Mouse (Mus musculus): ENCODE data around the gene Tshr.

Gene Tshr

DNA sequence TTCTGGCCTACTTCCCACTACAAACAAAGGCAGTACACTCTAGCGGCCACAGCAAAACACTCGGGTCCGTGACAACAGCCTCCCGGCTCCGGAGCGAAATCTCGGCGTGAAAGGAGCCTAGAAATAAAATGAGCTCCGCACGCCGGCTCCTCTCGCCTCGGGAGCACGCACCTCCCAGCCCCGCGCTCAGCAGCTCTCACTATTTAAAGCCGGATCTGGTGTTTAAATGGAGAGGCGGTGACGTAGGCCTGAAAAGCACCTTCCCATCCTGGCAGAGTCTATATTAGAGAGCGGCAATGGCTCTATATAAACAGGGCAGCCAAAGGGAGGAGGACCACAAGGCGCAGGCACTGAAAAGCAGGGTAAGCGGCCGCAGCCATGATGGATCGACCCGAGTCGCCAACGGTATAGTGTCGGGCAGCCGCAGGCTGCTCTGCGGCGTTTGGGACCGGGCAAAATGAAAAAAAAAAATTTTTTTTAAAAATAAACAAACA, 203.9 kb downstream of the Tshr start:
- DNase-seq (ENCODE audit: low read depth, low spot score) = peak; percentile 89

DNA sequence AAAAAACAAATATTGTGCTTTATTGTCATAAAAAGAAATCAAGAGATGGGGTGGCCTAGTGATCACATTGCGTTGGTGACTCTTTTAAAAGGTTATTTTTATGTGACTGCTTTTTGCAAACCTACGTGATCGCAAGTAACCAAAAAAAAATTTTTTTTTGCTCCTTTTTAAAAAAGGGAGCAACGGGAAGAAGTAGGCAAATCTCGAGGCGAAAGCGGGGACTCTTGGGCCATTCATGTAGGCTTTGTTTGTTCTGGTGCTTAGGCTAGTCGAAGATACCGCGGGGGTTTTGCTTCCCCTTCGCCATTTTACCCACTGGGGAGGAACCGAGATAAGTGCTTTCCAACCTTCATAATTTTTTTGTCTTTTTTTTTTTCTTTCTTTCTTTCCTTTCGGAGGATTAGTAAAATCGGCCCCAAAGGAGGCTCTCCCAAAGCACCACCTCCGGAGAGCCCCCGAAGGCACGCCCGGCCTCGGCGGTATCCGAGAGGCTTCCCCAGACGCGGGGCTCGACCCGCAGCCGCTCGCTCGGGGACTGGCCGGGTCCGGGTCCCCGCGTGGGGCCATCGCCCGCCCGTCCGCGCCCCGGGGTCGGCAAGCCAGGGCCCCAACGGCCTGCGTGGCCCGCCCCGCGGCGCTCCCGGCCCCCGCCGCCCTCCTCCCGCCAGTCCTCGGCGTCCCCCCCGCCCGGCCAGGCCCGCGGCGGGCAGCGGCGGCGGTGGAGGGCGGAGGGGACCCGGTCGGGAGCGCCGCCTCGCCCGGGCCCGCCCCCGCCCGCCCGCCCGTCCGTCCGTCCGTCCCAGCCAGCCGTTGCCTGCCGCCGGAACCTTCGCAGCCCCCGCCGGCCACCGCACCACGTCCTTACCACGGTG, 204.5 kb downstream of the Tshr start:
- no peak for DNase-seq (ENCODE audit: low read depth, low spot score)

DNA sequence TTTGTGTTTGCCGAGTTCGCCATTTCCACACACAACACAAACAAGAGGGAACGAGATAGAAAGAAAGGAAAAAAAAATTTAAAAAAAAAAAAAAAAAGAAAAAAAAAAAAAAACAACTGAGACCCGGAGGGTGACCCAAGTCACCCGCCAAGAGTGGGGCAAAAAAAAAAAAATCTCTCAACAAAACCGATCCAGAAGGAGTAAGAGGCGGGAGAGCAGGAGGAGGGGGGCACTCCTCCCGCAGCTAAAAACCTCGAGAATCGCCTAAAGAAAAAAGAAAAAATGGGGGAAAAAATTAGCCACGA, 205.1 kb downstream of the Tshr start:
- no peak for DNase-seq (ENCODE audit: low read depth, low spot score)

DNA sequence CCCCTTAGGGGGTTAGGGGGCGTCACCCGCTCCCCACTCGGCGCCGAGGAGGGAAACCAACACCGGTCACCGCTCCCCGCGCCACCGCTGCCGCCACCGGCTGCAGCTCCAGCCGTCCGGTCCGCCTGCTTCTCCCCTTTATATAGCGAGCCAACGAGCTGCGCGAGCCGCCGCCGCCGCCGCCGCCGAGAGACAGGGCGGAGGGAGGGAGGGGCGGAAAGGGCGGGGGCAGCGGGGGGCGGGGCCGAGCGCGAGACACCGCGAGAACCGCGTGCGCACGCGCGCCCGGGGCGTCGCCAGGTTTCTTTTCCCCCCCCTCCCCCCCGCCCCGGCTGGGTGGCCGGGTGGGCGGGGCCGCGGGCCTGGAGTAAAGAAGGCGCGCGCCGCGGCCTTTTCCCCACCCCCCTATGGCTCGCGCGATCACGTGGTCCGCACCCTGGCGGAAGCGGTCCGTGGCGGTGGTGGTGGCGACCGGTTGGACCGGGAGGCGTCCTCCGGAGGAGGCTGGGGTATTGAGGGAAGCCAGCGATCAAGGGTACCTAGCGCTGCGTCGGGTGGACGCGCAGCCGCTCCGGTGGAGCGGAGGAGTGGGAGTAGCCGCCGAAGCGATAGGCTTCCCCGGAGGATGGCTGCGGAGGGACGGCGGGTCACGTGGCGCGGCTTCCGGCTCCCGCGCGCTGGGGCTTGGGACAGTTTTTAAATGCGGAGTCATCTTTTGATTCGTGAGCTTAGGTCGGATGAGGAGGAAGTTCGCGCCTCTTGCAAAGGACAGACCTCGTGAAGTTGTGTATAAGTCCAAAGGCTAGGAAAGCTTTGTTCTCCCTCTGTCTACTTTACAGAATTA, 205.7 kb downstream of the Tshr start, which contains the start of gene Gtf2a1:
Gtf2a1 (minus strand) TSS at position 641 of the 844 bp plus-strand sequence.
- peak; percentile 84 for DNase-seq (ENCODE audit: low read depth, low spot score)

DNA sequence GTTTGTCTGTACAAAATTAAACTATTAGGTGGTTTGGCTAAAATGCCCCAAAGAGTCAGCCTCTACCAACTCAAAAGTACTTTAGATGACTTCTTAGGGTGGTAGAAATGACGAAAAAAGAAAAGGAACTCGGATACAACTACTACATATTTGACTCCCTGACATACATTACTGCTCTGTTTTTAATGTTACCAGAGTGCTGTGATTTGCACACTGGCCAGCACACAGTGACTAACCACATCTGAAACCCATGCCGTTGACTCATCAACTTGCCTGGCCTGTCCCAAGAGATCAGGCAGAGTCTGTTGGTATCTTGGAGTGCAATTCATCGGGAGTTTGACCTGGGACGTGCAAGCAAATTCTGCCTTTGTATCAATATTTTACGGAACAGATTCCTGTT, 206.4 kb downstream of the Tshr start:
- DNase-seq (ENCODE audit: low read depth, low spot score) = no peak

DNA sequence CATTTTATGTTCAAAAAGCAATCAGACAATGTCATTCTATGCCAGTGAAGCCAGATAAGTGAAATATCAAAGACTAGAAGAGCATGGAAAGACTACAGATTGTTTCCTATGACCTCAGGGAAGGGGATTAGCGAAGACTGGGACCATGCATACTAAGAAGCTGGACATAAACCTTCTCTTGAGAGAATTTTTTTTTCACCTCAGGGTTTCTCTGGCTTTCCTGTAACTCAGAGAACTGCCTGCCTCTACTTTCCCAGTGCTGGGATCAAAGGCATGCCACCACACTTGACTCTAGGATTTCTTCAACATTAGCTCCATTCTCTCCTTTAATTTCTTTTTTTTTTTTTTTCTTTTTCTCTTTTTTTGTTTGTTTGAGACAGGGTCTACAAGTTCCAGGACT, 206.8 kb downstream of the Tshr start:
- no peak for DNase-seq (ENCODE audit: low read depth, low spot score)

DNA sequence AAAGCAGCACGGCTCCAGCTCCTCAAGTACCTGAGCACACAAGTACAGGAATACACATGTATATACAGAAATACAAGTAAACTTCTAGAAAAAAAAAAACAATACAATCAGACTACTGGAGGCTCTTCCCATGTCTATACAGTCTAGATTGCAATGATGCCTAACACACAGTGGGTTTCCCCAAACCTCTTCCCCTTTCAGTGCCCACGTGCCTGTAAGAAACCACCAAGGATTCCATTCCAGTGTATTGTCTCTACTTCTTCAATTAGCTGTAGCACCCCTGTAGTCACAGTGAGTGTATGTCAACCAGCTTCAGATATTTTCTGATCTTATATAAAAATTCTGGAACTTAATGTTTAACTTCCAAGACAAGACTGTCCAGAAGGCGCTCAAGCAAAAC, 207.8 kb downstream of the Tshr start:
- DNase-seq (ENCODE audit: low read depth, low spot score) = no peak

Measured in telencephalon, adult 2 months (tissue).